Mouse (Mus musculus) testis, postnatal 14 days (tissue): ENCODE measurements around the gene A430078G23Rik.
"Not testable (repeated sequence)": the region's sequence is repeated elsewhere in the genome, so short reads cannot be mapped to it uniquely, and the experiment has no call there.

Source experiments
- DNase-seq: peaks from one replicate; pipeline ENCODE4 v3.0.0; 2021; ENCODE audit warnings: low spot score

The A430078G23Rik gene

GRCm38 (mm10) chr8:3353189-3353810, at the start of gene A430078G23Rik:
TSS of gene A430078G23Rik (plus strand) at chr8:3353415.
- DNase-seq, result no peak

GRCm38 (mm10) chr8:3308205-3308800, 44.9 kb upstream of the A430078G23Rik start:
- DNase-seq, result not testable (repeated sequence)

- DNase-seq, result no peak
These were observed 43.6 kb upstream of the A430078G23Rik start for GRCm38 (mm10) chr8:3309636-3310035.

GRCm38 (mm10) chr8:3311482-3311881, 41.7 kb upstream of the A430078G23Rik start:
- no peak for DNase-seq

- not testable (repeated sequence) for DNase-seq
These were observed 39.8 kb upstream of the A430078G23Rik start for GRCm38 (mm10) chr8:3313417-3313816.

- DNase-seq, result no peak
These were observed 39.4 kb upstream of the A430078G23Rik start for GRCm38 (mm10) chr8:3313843-3314242.

- DNase-seq, result no peak
These were observed 38.9 kb upstream of the A430078G23Rik start for GRCm38 (mm10) chr8:3314345-3314744.

- no peak for DNase-seq
These were observed 36.6 kb upstream of the A430078G23Rik start for GRCm38 (mm10) chr8:3316585-3316984.

GRCm38 (mm10) chr8:3319267-3319666, 33.9 kb upstream of the A430078G23Rik start:
- not testable (repeated sequence) for DNase-seq

- no peak for DNase-seq
These were observed 29.0 kb upstream of the A430078G23Rik start for GRCm38 (mm10) chr8:3324253-3324652.

GRCm38 (mm10) chr8:3327056-3327455, 26.2 kb upstream of the A430078G23Rik start:
- no peak for DNase-seq

- no peak for DNase-seq
These were observed 25.5 kb upstream of the A430078G23Rik start for GRCm38 (mm10) chr8:3327538-3328245.

- no peak for DNase-seq
These were observed 22.6 kb upstream of the A430078G23Rik start for GRCm38 (mm10) chr8:3330662-3331061.

- no peak for DNase-seq
These were observed 21.5 kb upstream of the A430078G23Rik start for GRCm38 (mm10) chr8:3331692-3332091.

GRCm38 (mm10) chr8:3335881-3336280, 17.3 kb upstream of the A430078G23Rik start:
- DNase-seq, result no peak

- DNase-seq, result peak; percentile 27
These were observed 16.3 kb upstream of the A430078G23Rik start for GRCm38 (mm10) chr8:3336658-3337524.

- DNase-seq, result not testable (repeated sequence)
These were observed 15.7 kb upstream of the A430078G23Rik start for GRCm38 (mm10) chr8:3337525-3337824.

- no peak for DNase-seq
These were observed 15.2 kb upstream of the A430078G23Rik start for GRCm38 (mm10) chr8:3337971-3338370.

GRCm38 (mm10) chr8:3340711-3341110, 12.5 kb upstream of the A430078G23Rik start:
- not testable (repeated sequence) for DNase-seq

- DNase-seq, result no peak
These were observed 7.9 kb upstream of the A430078G23Rik start for GRCm38 (mm10) chr8:3345337-3345736.

GRCm38 (mm10) chr8:3346691-3347413, 6.4 kb upstream of the A430078G23Rik start:
- no peak for DNase-seq
